Mouse (Mus musculus) kidney, postnatal 0 days (tissue): ENCODE measurements around the gene Cyp1a1. TPM values are rescaled to one million over a fixed set of nuclear protein-coding genes. Genes with fewer than 3 reads are reported as not detected.

Experiments
- ATAC-seq: fragments of 200-750 bp; cut with Nextera tagmentation; replicated peaks from 2 replicates; pipeline ENCODE4 v1.8.0; 2017; ENCODE audit warnings: low read depth, moderate number of reproducible peaks, moderate TSS enrichment, moderate library complexity; ENCODE audit not compliant: low FRiP score
- DNase-seq: peaks from one replicate; pipeline ENCODE4 v3.0.0-alpha.2; 2016; ENCODE audit warnings: low spot score
- H3K27ac ChIP-seq: fragments of 300-500 bp; sonication (generic); 2 replicates; pipeline ENCODE4 v1.5.1; 2014; ENCODE audit warnings: mild to moderate bottlenecking
- H3K27me3 ChIP-seq: fragments of 300-500 bp; sonication (generic); 2 replicates; pipeline ENCODE4 v1.6.1; 2014; ENCODE audit warnings: low read length, mixed read lengths; ENCODE audit not compliant: insufficient read depth
- H3K36me3 ChIP-seq: fragments of 300-500 bp; sonication (generic); 2 replicates; pipeline ENCODE4 v1.6.1; 2014; ENCODE audit warnings: low read length, mixed read lengths; ENCODE audit not compliant: insufficient read depth
- H3K4me1 ChIP-seq: fragments of 300-500 bp; sonication (generic); replicated peaks from 2 replicates; pipeline ENCODE4 v1.6.1; 2014; ENCODE audit warnings: antibody characterized with exemption, low read length, mixed read lengths; ENCODE audit not compliant: insufficient read depth
- H3K4me2 ChIP-seq: fragments of 300-500 bp; sonication (generic); 2 replicates; pipeline ENCODE4 v1.6.1; 2014; ENCODE audit warnings: mild to moderate bottlenecking, low read length, moderate library complexity, mixed read lengths
- H3K4me3 ChIP-seq: fragments of 300-500 bp; sonication (generic); replicated peaks from 2 replicates; pipeline ENCODE4 v1.5.1; 2014; ENCODE audit warnings: low read depth, low read length
- H3K9ac ChIP-seq: fragments of 300-500 bp; sonication (generic); 2 replicates; pipeline ENCODE4 v1.6.1; 2014; ENCODE audit warnings: low read depth, low read length
- H3K9me3 ChIP-seq: fragments of 300-500 bp; sonication (generic); replicated peaks from 2 replicates; pipeline ENCODE4 v1.6.1; 2016; ENCODE audit warnings: low read length, inconsistent platforms, mixed read lengths
- CTCF ChIP-seq: IDR thresholded peaks from 2 replicates; pipeline ENCODE4 v1.5.1; 2016; ENCODE audit warnings: antibody characterized with exemption, low read depth, mild to moderate bottlenecking, moderate library complexity
- WGBS: fragments of 180-500 bp; shearing (Covaris S2); extraction: QIAGEN DNeasy Blood & Tissue Kit; methylation state at CpG from one replicate; pipeline ENCODE4 v1.1.7; 2014; 5-methylcytosine and 5-hydroxymethylcytosine counted together
- polyA plus RNA-seq: library from polyadenylated mRNA; unstranded; fragments of >200 nt; fragmentation: Nextera tagmentation; extraction: Ambion mirVana; gene quantifications from 2 replicates; pipeline ENCODE4 v1.2.1, GENCODE M21; 2015

Gene Cyp1a1
- polyA plus RNA-seq, 1 experiment from 2014 or later, result 0.34 TPM

- Histone ChIP-seq H3K27me3 (no peaks in the 10 kb centered on the region), H3K36me3 (no peaks in the 10 kb centered on the region), H3K9ac (no peak overlapping the region), H3K4me3 (no peak overlapping the region), H3K27ac (no peak overlapping the region), H3K4me1 (peaks cover 16% of the 10 kb centered on the region), H3K4me2 (no peak overlapping the region), H3K9me3 (no peaks in the 10 kb centered on the region)
- ATAC-seq, result no peak
- no peak for TF ChIP-seq CTCF
- no peak for DNase-seq
- 66% methylated on average over 4 of the region's 4 CpGs for whole genome bisulfite sequencing
Measured at GRCm38 (mm10) chr9:57647286-57648108, 40.2 kb upstream of the Cyp1a1 start.

- no peak overlapping the region for H3K27ac ChIP-seq
- ATAC-seq (no peak), DNase-seq (no peak)
- WGBS, result 88% methylated on average over 6 of the region's 6 CpGs
- H3K9ac ChIP-seq, result no peak overlapping the region
- H3K4me2 ChIP-seq, result no peak overlapping the region
- H3K27me3 ChIP-seq, result no peaks in the 10 kb centered on the region
- TF ChIP-seq CTCF, result no peak
- H3K36me3 ChIP-seq, result no peaks in the 10 kb centered on the region
- no peaks in the 10 kb centered on the region; the same call in 1 of the 2 replicates for H3K4me1 ChIP-seq
- no peaks in the 10 kb centered on the region for H3K9me3 ChIP-seq
- H3K4me3 ChIP-seq, result no peak overlapping the region
Measured at GRCm38 (mm10) chr9:57650130-57650785, 37.5 kb upstream of the Cyp1a1 start.

GRCm38 (mm10) chr9:57650786-57651311 is 36.9 kb upstream of the Cyp1a1 start:
- TF ChIP-seq CTCF, result no peak
- DNase-seq (no peak), ATAC-seq (no peak)
- no peak overlapping the region for H3K27ac ChIP-seq
- no peaks in the 10 kb centered on the region; the same call in 1 of the 2 replicates for H3K4me1 ChIP-seq
- no peaks in the 10 kb centered on the region for H3K27me3 ChIP-seq
- H3K9me3 ChIP-seq, result no peaks in the 10 kb centered on the region
- H3K36me3 ChIP-seq, result no peaks in the 10 kb centered on the region
- H3K4me2 ChIP-seq, result no peak overlapping the region
- no peak overlapping the region for H3K4me3 ChIP-seq
- WGBS, result 34% methylated on average over 6 of the region's 6 CpGs
- no peak overlapping the region for H3K9ac ChIP-seq

GRCm38 (mm10) chr9:57652351-57652750 is 35.4 kb upstream of the Cyp1a1 start:
- DNase-seq, result no peak
- H3K36me3 ChIP-seq, result no peaks in the 10 kb centered on the region
- TF ChIP-seq CTCF, result no peak
- no peak overlapping the region for H3K4me3 ChIP-seq
- no peaks in the 10 kb centered on the region for H3K9me3 ChIP-seq
- H3K4me2 ChIP-seq, result no peak overlapping the region
- no peak for ATAC-seq
- 69% methylated on average over 9 of the region's 9 CpGs for WGBS
- no peak overlapping the region for H3K27ac ChIP-seq
- H3K4me1 ChIP-seq, result no peaks in the 10 kb centered on the region
- no peaks in the 10 kb centered on the region for H3K27me3 ChIP-seq
- no peak overlapping the region for H3K9ac ChIP-seq

GRCm38 (mm10) chr9:57652855-57653254 is 34.9 kb upstream of the Cyp1a1 start:
- ATAC-seq (no peak), DNase-seq (no peak)
- H3K9ac ChIP-seq, result no peak overlapping the region
- 65% methylated on average over 3 of the region's 3 CpGs for WGBS
- H3K9me3 ChIP-seq, result no peaks in the 10 kb centered on the region
- no peaks in the 10 kb centered on the region for H3K4me1 ChIP-seq
- H3K27ac ChIP-seq, result no peak overlapping the region
- no peak overlapping the region for H3K4me2 ChIP-seq
- TF ChIP-seq CTCF, result no peak
- no peaks in the 10 kb centered on the region for H3K36me3 ChIP-seq
- H3K4me3 ChIP-seq, result no peak overlapping the region
- H3K27me3 ChIP-seq, result no peaks in the 10 kb centered on the region

GRCm38 (mm10) chr9:57653283-57653682 is 34.4 kb upstream of the Cyp1a1 start, which contains the start of gene Csk:
Gene Csk (minus strand): TSS chr9:57653631.
- Histone ChIP-seq H3K36me3 (no peaks in the 10 kb centered on the region), H3K4me2 (no peak within 1 kb of the TSS), H3K27me3 (no peaks in the 10 kb centered on the region), H3K27ac (no peak within 1 kb of the TSS), H3K4me1 (no peaks in the 10 kb centered on the region), H3K9me3 (no peaks in the 10 kb centered on the region), H3K4me3 (no peak within 1 kb of the TSS), H3K9ac (no peak within 1 kb of the TSS)
- DNase-seq, result no peak
- WGBS, result 65% methylated on average over 5 of the region's 5 CpGs
- ATAC-seq, result no peak
- no peak for TF ChIP-seq CTCF
